Mouse (Mus musculus): ENCODE data around the gene B3gat1.

DNA sequence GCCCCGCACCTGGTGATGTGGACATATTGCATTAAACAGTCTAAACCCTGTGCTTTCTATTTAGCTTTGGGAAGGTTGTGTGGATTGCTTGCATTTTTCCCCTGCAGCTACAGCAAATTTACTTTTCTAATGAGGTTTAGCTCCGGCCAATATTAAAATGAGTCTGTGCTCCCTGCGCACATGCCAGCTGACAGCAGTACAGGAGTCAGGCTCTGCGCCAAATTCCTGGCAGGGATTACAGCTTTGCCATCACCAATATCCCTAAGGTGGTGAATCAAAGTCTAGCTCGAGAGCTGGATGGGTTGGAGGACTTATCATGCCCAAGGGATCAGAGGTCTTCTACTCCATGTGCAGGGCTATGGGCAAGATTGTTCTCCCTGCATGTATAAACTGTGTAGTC, 3.6 kb downstream of the B3gat1 start:
- no peak for TF ChIP-seq POLR2A (IDR thresholded peaks at IDR 0.05; ENCODE audit: extremely low read depth, insufficient read depth, low read length)
- TF ChIP-seq CTCF (IDR thresholded peaks at IDR 0.05; ENCODE audit: extremely low read depth, insufficient read depth, low read length): no peak

All from cortical plate, adult 2 months (tissue).